Mouse (Mus musculus): ENCODE data around the gene Trpv5. TPM values are rescaled to one million over a fixed set of nuclear protein-coding genes. Genes with fewer than 3 reads are reported as not detected.
A peak's percentile ranks its signal among the peaks of the same experiment; 100 is the strongest.

Trpv5 gene
- polyA plus RNA-seq, 1 experiment from 2014 or later, result 0.11 TPM

- Histone ChIP-seq H3K4me3 (ENCODE audit: low read depth, low read length) (no peak overlapping the region), H3K27ac (ENCODE audit: low read depth) (no peak overlapping the region), H3K36me3 (replicated peaks; ENCODE audit: insufficient read depth, low read length) (0 out of 2 replicates have a peak, but pooled peaks cover 5% of the 10 kb centered on the region), H3K4me2 (ENCODE audit: low read depth, low read length) (no peak overlapping the region), H3K9me3 (ENCODE audit: low read length) (no peaks in the 10 kb centered on the region), H3K9ac (replicated peaks) (no peak overlapping the region), H3K27me3 (ENCODE audit: insufficient read depth, low read length) (no peaks in the 10 kb centered on the region), H3K4me1 (ENCODE audit: insufficient read depth) (peaks cover 3% of the 10 kb centered on the region; the same call in 1 of the 2 replicates)
- TF ChIP-seq CTCF (IDR thresholded peaks at IDR 0.05; ENCODE audit: low read depth) (no peak), EP300 (IDR thresholded peaks at IDR 0.05; ENCODE audit: low read depth) (no peak)
- no peak for ATAC-seq
- no peak for DNase-seq
- 73% methylated on average over 5 of the region's 5 CpGs for WGBS (ENCODE audit: insufficient replicate concordance)
Observed at GRCm38 (mm10) chr6:41681656-41682055, 1.1 kb upstream of the Trpv5 start.

- TF ChIP-seq EP300 (IDR thresholded peaks at IDR 0.05; ENCODE audit: low read depth) (no peak), CTCF (IDR thresholded peaks at IDR 0.05; ENCODE audit: low read depth) (no peak)
Observed at GRCm38 (mm10) chr6:41676530-41676929, 4.0 kb downstream of the Trpv5 start.

GRCm38 (mm10) chr6:41662320-41662719, 18.2 kb downstream of the Trpv5 start:
- no peaks in the 10 kb centered on the region for H3K4me1 ChIP-seq (ENCODE audit: insufficient read depth)
- WGBS (ENCODE audit: insufficient replicate concordance), result 18% methylated on average over 2 of the region's 2 CpGs
- no peaks in the 10 kb centered on the region for H3K9me3 ChIP-seq (ENCODE audit: low read length)
- H3K4me3 ChIP-seq (ENCODE audit: low read depth, low read length), result no peak overlapping the region
- TF ChIP-seq EP300 (IDR thresholded peaks at IDR 0.05; ENCODE audit: low read depth) (no peak), CTCF (IDR thresholded peaks at IDR 0.05; ENCODE audit: low read depth) (peak; percentile 60)
- ATAC-seq (no peak), DNase-seq (no peak)
- no peaks in the 10 kb centered on the region for H3K27me3 ChIP-seq (ENCODE audit: insufficient read depth, low read length)
- H3K36me3 ChIP-seq (replicated peaks; ENCODE audit: insufficient read depth, low read length), result no peaks in the 10 kb centered on the region
- no peak overlapping the region for H3K4me2 ChIP-seq (ENCODE audit: low read depth, low read length)
- no peak overlapping the region for H3K9ac ChIP-seq (replicated peaks)
- H3K27ac ChIP-seq (ENCODE audit: low read depth), result no peak overlapping the region

More at GRCm38 (mm10) chr6:41676530-41676929, 4.0 kb downstream of the Trpv5 start:
- no peak overlapping the region for H3K9ac ChIP-seq (replicated peaks)
- no peaks in the 10 kb centered on the region; the same call in 1 of the 2 replicates for H3K9me3 ChIP-seq (ENCODE audit: low read length)
- no peak for DNase-seq
- no peaks in the 10 kb centered on the region for H3K36me3 ChIP-seq (replicated peaks; ENCODE audit: insufficient read depth, low read length)
- peaks cover 3% of the 10 kb centered on the region; the same call in 1 of the 2 replicates for H3K4me1 ChIP-seq (ENCODE audit: insufficient read depth)
- no peak overlapping the region for H3K4me2 ChIP-seq (ENCODE audit: low read depth, low read length)
- H3K27ac ChIP-seq (ENCODE audit: low read depth), result no peak overlapping the region
- 53% methylated on average over 2 of the region's 2 CpGs for WGBS (ENCODE audit: insufficient replicate concordance)
- no peak for ATAC-seq
- no peak overlapping the region for H3K4me3 ChIP-seq (ENCODE audit: low read depth, low read length)
- H3K27me3 ChIP-seq (ENCODE audit: insufficient read depth, low read length), result no peaks in the 10 kb centered on the region

GRCm38 (mm10) chr6:41658487-41658886, 22.1 kb downstream of the Trpv5 start:
- whole genome bisulfite sequencing (ENCODE audit: insufficient replicate concordance), result 39% methylated on average over 1 of the region's 1 CpGs
- Histone ChIP-seq H3K9ac (replicated peaks) (no peak overlapping the region), H3K27me3 (ENCODE audit: insufficient read depth, low read length) (no peaks in the 10 kb centered on the region), H3K4me3 (ENCODE audit: low read depth, low read length) (no peak overlapping the region), H3K9me3 (ENCODE audit: low read length) (no peaks in the 10 kb centered on the region), H3K27ac (ENCODE audit: low read depth) (no peak overlapping the region), H3K4me1 (ENCODE audit: insufficient read depth) (no peaks in the 10 kb centered on the region), H3K4me2 (ENCODE audit: low read depth, low read length) (no peak overlapping the region), H3K36me3 (replicated peaks; ENCODE audit: insufficient read depth, low read length) (no peaks in the 10 kb centered on the region)
- TF ChIP-seq EP300 (IDR thresholded peaks at IDR 0.05; ENCODE audit: low read depth) (no peak), CTCF (IDR thresholded peaks at IDR 0.05; ENCODE audit: low read depth) (no peak)
- DNase-seq, result no peak
- ATAC-seq, result no peak

GRCm38 (mm10) chr6:41654648-41655047, 25.9 kb downstream of the Trpv5 start:
- Histone ChIP-seq H3K9me3 (ENCODE audit: low read length) (no peaks in the 10 kb centered on the region), H3K4me2 (ENCODE audit: low read depth, low read length) (no peak overlapping the region), H3K9ac (replicated peaks) (no peak overlapping the region), H3K4me3 (ENCODE audit: low read depth, low read length) (no peak overlapping the region), H3K4me1 (ENCODE audit: insufficient read depth) (no peaks in the 10 kb centered on the region), H3K27me3 (ENCODE audit: insufficient read depth, low read length) (no peaks in the 10 kb centered on the region), H3K27ac (ENCODE audit: low read depth) (no peak overlapping the region), H3K36me3 (replicated peaks; ENCODE audit: insufficient read depth, low read length) (no peaks in the 10 kb centered on the region)
- DNase-seq, result no peak
- no peak for ATAC-seq
- TF ChIP-seq CTCF (IDR thresholded peaks at IDR 0.05; ENCODE audit: low read depth) (no peak), EP300 (IDR thresholded peaks at IDR 0.05; ENCODE audit: low read depth) (no peak)
- 34% methylated on average over 8 of the region's 8 CpGs for WGBS (ENCODE audit: insufficient replicate concordance)

- Histone ChIP-seq H3K4me3 (ENCODE audit: low read depth, low read length) (no peak overlapping the region), H3K27ac (ENCODE audit: low read depth) (no peak overlapping the region), H3K9ac (replicated peaks) (no peak overlapping the region), H3K36me3 (replicated peaks; ENCODE audit: insufficient read depth, low read length) (no peaks in the 10 kb centered on the region), H3K27me3 (ENCODE audit: insufficient read depth, low read length) (no peaks in the 10 kb centered on the region), H3K4me2 (ENCODE audit: low read depth, low read length) (no peak overlapping the region), H3K4me1 (ENCODE audit: insufficient read depth) (no peaks in the 10 kb centered on the region), H3K9me3 (ENCODE audit: low read length) (no peaks in the 10 kb centered on the region)
- 68% methylated on average over 5 of the region's 5 CpGs for WGBS (ENCODE audit: insufficient replicate concordance)
- TF ChIP-seq EP300 (IDR thresholded peaks at IDR 0.05; ENCODE audit: low read depth) (no peak), CTCF (IDR thresholded peaks at IDR 0.05; ENCODE audit: low read depth) (no peak)
- no peak for DNase-seq
- ATAC-seq, result no peak
Observed at GRCm38 (mm10) chr6:41653173-41653572, 27.4 kb downstream of the Trpv5 start.

GRCm38 (mm10) chr6:41646672-41647071, 33.9 kb downstream of the Trpv5 start:
- no peaks in the 10 kb centered on the region for H3K36me3 ChIP-seq (replicated peaks; ENCODE audit: insufficient read depth, low read length)
- no peaks in the 10 kb centered on the region for H3K9me3 ChIP-seq (ENCODE audit: low read length)
- H3K4me2 ChIP-seq (ENCODE audit: low read depth, low read length), result no peak overlapping the region
- H3K9ac ChIP-seq (replicated peaks), result no peak overlapping the region
- ATAC-seq (no peak), DNase-seq (no peak)
- H3K4me1 ChIP-seq (ENCODE audit: insufficient read depth), result 0 out of 2 replicates have a peak, but pooled peaks cover 4% of the 10 kb centered on the region
- H3K27me3 ChIP-seq (ENCODE audit: insufficient read depth, low read length), result no peaks in the 10 kb centered on the region
- no peak overlapping the region for H3K27ac ChIP-seq (ENCODE audit: low read depth)
- no peak for TF ChIP-seq EP300 (IDR thresholded peaks at IDR 0.05; ENCODE audit: low read depth)
- no peak for TF ChIP-seq CTCF (IDR thresholded peaks at IDR 0.05; ENCODE audit: low read depth)
- H3K4me3 ChIP-seq (ENCODE audit: low read depth, low read length), result no peak overlapping the region
